Mouse (Mus musculus): ENCODE results near the gene Cish.

Gene Cish

DNA sequence AAGGTAGTCTGAATTCAATTTTAAA, at the start of gene Cish:
Gene Cish (plus strand): TSS at position 11 of the 25 bp plus-strand sequence.

DNA sequence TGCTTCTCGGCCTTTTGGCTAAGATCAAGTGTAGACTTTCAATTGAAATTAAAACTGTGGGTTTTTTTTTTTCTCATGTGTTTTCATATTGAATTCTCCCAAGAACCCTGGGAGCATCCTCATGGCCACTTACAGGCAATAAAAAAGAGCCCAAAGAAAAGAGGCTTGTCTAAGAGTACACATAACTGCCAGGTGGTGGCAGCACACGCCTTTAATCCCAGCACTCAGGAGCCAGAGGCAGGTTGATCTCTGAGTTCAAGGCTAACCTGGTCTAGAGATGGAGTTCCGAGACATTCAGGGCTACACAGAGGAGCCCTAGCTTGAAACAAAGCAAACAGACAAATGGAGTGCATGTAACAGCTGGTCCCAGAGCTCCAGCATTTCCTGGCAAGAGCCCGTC, 49.7 kb upstream of the Cish start:
- WGBS: 66% methylated on average over 4 of the region's 4 CpGs

DNA sequence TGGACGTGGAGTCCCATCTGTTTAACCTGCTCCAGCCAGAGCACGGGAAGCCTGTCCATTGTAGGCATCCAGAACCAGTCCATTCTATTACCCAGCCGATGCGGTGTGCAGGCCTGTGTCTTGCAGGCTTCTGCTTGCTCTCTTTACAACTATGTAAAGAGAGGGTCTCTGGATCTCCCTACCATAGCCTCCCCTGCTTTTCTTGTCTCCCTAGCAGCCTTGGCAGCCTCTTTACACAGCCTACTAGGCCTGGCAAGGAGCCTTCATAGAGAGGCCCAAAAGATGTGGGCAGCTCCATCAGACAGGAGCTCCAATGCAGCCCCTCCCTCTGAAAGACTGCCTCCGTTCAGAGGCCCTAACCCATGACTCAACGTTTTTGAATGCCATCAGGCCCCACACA, 46.7 kb upstream of the Cish start:
- 48% methylated on average over 6 of the region's 6 CpGs for WGBS

DNA sequence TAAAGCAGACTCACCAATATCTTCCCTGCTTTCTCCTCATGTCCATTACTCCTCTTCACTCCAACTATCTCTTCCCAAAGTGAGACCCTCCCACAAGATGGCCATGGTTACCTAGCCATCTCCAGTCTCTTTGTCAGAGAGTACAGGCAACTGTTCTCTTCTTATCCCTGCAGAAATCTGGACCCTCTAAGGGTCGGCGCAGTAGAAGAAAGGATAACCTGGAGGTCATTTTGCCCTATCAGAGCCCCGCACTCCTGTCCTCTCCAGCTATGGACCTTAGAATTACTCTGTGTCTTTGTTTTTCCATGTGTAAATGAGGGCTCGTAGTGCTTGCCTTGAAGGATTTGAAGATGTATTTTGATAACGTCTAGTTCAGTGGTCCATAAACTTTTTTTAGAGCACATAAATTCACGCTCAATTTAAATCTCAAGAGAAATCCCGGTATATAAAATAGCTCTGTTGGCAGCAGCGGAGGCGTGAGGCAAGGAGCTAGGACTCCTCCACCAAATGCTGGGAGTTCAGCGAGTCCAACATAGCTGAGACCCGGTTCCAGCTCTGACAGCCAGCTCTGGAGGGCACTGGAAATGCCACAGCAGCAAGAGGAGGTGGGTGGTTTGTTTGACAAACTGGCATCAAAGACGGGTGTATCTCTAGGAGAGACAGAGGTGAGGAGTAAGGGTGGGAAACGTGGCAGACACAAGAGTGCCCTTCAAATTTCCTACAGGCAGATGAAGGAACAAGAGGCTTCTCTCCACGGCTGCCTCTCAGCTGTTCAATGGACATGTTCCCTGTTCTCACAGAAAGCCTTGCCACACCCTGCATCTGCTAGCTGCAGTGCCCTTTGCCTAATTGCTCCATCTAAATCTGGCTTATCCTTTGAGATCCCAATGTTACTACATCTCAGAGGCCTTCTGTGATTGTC, 45.1 kb upstream of the Cish start:
- WGBS: 52% methylated on average over 14 of the region's 14 CpGs

DNA sequence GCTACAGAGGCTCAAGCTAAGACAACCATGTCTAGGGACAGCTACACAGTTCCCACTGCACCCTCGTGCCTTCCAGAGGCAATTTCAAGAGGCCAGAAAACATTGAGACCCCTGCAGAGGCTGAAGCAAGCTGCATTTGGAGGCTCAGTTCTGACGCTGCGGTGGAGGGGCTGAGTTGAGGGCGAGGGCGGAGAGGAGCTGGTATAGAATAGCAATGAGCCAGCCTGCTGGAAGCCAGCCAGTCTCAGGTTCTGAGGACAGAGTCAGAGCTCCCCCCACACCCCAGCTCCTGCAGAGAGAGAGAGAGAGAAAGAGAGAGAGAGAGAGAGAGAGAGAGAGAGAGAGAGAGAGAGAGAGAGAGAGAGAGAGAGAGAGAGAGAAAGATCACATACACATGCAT, 43.7 kb upstream of the Cish start:
- WGBS: 31% methylated on average over 5 of the region's 5 CpGs

DNA sequence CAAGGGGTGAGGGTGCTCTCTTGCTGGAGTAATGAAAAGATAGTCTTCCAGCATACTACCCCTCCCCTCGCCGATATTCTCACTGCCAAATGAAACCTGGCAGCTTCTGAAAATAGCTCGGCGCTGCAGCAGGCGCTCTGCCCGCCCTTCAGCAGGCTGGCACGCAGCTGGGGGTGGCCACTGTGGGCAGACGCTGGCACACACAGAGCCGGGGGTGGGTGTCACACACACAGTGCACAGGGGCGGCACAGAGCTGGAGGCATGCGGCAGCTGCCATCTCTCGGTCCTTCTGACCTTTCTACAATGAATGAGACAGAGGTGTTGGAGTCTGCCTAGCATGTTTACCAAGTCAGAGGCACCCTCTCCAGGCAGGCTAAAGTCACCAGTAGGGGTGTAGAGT, 41.4 kb upstream of the Cish start:
- WGBS: 18% methylated on average over 12 of the region's 12 CpGs

DNA sequence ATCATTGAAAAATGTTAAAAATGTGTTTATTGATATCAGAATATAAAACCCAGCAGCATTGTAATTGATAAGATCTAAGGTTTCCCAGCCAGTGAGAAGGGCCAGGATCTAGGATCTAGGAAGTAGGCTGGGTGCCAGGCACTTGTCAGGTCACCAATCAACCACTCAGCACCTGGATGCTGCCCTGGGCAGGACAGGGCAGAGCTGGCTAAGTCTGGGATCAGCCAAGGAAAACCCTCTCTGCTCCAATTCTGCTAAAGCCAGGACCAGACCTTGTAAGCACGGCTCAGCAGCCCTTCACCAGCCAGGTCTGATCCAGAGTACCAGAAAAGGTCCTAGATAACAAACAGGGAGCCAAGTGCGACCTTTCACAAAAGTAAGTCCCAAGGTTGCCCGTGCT, 40.9 kb upstream of the Cish start:
- 90% methylated on average over 3 of the region's 3 CpGs for WGBS

DNA sequence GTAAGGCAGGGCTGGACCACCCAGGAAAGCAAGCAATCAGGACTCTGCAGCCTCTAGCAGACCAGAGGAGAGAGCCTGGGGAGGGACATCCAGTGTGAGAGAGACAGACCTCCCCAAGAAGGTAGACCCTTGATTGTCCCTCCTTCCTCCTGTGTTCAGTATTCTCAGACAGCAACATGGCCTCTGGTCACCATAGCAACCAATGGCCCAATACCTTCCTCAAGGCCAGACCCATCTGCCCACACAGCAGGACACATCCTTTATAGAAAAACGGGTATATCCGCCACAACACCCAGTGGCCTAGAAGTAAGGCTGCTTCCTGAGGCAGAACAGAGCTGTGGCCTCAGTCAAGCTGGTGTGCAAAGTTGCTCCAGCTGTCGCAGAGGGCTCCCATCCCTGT, 40.2 kb upstream of the Cish start:
- WGBS: 43% methylated on average over 3 of the region's 3 CpGs

DNA sequence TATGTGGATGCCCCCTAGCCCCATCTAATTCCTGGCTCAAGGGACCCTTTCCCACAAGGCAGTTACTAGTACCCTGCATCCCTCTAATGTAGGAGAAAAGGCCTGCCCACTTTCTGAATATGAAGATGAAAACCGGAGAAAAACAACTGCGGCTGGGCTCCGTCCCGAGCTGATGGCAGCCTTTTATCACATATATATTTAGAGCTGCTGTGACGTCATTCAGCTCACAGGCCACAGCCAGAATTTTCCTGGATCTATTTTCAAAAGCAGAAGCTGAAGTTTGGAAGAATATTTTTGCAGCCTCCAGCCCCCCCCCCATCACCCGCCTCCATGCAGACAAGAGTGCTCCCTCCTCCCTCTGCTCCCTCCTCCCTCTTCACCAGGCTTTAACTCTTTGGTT, 36.3 kb upstream of the Cish start:
- 25% methylated on average over 6 of the region's 6 CpGs for WGBS

DNA sequence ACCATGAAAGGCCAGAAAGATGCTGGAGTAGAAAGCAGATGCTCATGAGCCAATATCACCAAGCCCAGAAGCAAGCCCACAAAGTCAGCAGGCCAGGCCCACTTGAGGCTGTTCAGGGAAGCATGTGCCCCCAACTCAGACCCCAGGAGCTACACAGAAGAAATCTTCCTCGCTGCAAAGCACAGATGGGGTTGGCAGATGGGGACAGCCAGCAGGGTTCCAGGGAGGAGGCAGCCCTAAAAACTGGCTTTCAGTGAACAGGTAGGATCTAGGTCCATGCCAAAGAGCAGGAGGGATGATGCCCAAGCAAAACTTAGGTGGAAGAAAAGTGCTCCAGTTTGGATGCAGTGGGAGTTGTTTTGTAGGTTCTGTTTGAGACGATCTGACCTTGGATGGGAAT, 35.4 kb upstream of the Cish start:
- 44% methylated on average over 2 of the region's 2 CpGs for WGBS

DNA sequence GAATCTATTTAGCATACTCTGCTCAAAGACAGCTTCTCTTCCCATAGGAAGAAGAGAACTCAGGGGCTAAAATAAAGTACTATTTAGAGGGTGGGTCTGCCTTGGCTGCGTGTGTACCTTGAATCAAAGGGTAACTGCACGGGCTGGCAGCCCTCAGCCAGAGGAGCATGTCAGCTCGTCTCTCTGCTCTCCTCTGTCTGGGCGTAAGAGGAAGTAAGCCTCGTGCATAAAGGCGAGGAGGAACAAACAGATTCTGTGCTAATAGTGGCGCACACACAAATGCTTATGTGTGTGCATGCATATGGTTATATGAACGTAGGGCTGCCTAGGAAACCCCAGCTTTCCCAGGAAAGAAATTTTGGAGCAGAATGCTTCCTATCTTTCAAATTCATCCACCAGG, 35.0 kb upstream of the Cish start:
- 20% methylated on average over 8 of the region's 8 CpGs for WGBS

DNA sequence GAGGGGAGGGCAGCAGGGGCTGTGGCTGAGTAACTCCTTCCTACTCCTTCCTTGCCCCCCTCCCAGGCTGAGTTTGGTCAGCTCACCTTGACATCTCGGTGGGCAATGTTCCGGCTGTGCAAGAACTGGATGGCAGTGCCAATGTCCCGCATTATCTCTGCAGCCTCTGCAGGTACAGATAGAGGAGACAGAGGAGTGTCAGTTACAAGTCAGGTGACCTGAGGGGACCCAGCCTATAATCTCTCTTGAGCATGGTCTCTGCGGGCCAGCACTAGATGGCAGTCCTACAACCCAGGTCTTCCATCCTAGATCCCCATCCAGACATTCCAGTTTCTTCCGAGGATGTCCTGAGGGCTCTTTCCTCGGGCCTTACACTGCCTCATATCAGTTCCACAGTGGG, 34.0 kb upstream of the Cish start:
- 70% methylated on average over 6 of the region's 6 CpGs for WGBS

DNA sequence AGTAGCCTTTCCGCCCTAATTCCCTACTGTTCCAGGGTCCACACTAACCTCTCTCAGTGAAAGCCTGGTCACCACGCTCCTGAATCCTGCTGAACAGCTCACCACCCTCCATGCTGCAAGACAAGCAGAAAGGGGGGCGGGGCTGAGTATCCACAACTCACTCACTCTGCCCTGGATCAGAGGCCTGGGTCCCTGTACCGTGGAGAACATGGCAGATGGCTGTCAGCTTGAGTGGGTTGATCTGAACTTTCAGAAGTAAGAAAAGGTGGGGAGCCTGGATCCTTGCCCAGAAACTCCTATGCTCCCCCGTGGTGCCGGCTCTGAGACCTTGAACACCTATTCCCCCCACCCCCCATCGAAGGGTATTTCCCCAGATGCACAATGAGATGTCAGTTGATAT, 33.5 kb upstream of the Cish start:
- WGBS: 64% methylated on average over 7 of the region's 7 CpGs

DNA sequence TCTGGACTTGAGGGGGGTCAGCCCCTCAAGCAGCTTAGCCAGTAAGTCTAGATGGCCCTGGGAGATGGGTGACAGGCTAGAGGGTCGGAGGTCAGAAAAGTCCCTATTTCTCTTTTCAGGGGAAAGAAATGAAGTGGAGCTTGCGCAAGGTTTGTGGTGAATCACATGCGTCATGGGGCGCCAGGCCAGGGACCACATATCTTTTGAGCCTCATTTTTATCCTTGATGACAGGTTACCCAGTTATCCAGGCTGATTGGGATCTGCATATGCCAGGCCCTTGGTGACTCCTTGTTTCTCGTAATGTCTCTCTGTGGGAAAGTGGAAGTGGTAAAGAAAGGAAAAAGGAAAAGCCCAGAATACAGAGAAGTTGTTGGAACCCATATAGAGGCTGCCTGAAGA, 31.9 kb upstream of the Cish start:
- WGBS: 91% methylated on average over 5 of the region's 5 CpGs

DNA sequence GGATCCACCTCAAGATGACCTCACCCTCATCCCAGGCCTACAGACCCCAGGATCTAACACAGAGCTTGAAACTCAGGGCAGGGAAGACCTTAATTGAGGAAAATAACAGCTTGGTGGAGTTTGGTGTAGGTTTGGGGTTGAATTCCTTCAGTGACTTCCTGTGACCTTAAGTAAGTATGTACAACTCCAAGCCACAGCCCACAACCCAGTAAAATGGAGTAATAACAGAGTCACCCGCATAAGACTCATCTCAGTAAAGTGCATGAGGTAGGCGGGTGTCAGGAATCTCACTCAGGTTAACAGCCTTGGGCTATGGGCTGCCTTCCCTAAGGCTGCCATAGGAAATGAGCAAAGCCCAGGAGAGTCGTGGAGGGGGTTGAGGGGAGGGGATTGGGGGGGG, 31.1 kb upstream of the Cish start:
- 59% methylated on average over 3 of the region's 3 CpGs for WGBS

DNA sequence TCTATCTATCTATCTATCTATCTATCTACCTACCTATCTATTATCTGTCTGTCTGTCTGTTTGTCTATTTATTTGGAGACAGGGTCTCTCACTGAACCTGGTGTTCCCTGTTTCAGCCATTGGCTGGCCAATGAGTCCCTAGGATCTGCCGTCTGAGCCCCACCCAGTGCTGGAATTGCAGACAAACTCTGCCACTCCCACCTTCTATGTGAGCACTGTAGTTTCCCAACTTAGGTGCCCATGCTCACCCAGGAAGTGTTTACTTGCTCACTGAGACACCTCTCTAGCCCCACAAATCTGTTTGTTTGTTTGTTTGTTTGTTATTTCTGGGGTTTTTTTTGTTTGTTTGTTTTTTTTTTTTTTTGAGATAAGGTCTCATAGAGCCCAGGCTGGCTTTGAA, 28.8 kb upstream of the Cish start:
- 79% methylated on average over 1 of the region's 1 CpGs for WGBS

DNA sequence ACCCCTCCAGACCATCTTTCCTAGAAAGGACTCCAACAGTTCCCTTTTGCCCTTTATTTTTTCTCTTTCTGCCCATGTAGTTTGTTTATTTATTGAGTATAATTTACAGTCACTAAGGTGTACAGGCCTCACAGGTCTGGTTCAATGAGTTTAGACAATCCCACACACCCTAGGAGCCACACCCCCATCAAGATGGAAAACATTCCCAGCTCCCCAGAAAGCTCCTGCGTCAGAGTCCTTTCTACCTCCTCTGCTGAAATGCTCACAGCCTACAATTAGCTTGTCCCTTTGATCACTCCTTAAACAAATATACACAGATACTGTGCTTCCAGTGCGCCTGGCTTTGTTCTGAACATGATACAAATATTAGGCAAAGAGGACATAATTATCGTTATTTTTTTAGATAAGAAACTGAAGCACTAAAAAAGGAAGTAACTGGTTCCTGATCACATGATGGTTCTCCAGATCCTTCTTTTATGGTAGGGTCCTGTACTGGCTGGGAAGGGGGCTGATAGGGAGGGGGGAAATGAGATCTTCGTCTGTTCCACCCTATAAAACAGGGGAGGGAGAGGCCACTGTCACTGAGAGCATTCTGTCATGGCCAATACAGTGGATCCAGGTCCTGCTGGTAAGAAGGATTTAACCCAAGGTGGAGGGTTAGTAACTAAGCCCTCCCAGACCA, 28.0 kb upstream of the Cish start:
- 70% methylated on average over 4 of the region's 4 CpGs for WGBS

DNA sequence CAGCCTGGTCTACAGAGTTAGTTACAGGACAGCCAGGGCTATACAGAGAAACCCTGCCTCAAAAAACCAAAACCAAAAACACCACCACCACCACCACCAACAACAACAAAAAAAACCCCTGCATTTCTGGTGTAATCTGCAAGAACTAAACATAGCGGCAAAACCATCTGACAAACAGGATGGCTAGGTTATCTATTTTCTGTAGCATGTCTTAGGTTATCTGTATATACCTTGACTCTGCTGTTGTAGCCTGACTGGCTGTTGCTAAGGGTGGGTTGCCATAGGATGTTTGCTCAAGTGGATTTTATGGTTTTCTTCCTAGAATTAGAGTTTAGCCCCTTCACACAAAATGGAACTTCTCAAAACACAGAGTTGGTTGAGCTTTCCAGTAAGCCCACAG, 26.1 kb upstream of the Cish start:
- 97% methylated on average over 1 of the region's 1 CpGs for WGBS

DNA sequence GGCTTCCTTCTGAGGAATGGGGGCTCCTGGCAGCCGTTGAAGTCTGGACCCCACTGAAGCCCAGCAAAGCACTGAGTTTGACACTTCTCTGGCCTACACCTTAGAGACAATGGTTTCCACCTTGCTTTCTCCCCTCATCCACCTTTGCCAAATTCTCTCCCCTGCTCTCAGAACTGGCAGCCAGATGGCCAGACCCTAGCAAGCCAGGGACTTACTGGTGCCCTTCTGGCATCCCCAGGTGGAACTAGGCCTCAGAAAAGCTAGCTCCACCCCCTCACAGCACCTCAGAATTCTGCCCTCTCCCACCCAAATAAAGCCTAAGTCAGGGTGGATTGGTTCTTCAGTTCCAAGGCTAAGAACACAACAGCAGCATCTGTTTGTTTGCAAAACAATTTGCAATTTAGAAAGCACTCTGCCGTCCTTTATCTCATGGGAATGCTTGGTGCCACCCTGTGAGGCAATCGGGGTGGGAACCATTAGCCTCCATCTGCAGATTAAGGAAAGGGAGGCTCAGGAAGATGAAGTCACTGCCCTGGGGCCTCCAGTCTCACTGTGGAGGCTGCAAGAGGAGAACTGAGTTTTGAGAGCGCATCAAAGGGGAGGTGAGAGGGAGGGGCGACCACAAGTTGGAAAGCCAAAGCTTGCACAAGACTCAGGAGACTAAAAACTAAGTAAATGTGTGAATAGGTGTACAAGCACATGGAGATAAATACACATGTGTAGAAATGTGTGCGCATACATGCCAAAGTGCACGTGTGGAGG, 24.5 kb upstream of the Cish start:
- WGBS: 86% methylated on average over 7 of the region's 7 CpGs

DNA sequence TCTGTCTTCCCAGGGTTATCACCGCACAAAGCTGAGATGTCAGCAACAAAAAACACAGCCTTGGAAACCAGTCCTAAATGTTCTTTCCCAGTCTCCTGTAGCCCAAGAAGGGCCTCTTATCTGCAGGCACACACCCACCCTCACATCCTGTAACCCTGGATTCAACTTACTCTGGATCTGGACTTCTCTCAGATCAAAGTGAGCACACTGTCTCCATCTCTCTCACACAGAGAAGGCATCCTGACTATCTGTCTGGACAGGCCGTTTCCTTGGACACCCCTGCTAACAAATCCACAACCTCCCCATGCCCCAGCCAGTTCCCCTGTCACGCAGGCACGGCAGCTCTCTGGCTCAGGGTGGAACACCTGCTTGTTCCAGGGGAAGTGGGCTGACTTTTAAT, 23.5 kb upstream of the Cish start:
- WGBS: 81% methylated on average over 4 of the region's 4 CpGs

DNA sequence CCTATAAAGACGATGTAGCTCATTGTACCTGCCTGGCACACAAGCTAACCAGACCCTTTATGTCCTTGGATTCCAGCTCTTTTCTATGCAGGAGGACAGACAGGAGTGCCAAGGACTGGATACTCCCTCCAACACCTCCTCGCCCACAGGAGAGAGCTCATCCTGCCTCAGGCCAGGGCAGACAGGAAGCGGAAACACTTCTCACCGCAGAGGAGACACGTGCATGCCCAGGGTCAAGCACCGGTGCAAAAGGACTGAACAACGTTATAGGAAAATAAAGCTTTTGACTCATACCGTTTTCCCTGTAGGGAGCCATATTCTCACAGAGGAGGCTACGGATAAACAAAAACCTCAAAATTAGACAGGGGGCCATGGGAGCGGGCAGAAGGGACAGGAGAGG, 22.6 kb upstream of the Cish start:
- 75% methylated on average over 10 of the region's 10 CpGs for WGBS

DNA sequence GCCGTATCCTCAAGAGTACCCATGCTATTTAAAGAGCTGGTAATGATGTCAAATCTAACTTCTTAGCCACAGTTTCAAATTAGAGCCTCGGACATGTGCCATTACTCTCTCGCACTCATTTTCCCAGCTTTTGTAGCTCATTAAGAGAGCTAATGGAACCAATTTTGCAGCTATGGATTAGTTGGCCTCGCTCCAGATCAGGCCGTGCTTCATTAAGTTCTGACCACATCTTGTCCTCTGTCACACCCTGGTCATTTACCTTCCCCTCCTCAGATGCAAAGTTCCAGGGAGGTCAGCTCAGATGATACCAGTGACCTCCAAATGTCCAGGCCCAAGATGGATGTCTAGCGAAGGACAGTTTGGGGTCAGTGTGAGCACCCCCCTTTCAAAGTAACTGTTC, 21.1 kb upstream of the Cish start:
- 68% methylated on average over 6 of the region's 6 CpGs for WGBS

DNA sequence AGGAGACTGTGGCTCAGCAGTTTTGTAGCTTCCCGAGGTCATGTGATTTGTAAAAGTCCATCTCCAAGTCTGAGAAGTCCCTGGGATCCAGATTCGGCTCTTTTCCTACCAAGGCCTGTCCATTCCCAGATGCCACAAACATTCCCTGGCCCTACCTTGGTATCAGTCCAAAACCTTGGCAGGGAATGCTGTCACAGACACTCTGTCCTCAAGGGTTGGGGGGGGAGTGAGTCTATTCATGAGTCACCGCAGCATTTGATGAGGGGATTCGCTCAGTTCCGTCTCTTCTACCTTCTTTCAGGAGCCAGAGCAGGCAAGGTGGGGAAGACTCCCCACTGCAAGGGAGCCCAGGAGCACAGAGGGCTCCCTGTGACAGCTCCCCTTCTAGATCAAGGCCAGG, 20.1 kb upstream of the Cish start:
- WGBS: 88% methylated on average over 5 of the region's 5 CpGs

DNA sequence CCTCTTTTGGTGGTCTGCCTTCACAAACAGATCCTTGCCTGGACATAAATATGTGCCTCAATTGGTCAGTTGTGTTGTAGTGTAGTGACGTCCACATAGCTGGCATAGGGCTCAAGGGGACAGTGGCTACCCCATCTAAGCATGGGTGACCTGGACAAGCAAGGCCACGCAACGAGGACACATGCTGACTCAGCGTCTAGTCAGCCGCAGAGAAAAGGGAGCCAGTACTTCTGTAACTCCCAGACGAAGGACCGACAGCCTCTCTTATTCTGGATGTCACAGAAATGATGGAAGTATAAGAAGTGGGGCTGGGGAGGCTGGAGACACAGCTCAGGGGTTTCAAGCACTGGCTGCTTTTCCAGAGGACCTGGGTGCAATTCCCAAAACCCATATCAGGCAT, 18.2 kb upstream of the Cish start:
- WGBS: 80% methylated on average over 7 of the region's 7 CpGs

All from cerebral cortex, adult 2 months (tissue).